ENCODE assay signal across 7 mouse cellular contexts in the genomic region with DNA sequence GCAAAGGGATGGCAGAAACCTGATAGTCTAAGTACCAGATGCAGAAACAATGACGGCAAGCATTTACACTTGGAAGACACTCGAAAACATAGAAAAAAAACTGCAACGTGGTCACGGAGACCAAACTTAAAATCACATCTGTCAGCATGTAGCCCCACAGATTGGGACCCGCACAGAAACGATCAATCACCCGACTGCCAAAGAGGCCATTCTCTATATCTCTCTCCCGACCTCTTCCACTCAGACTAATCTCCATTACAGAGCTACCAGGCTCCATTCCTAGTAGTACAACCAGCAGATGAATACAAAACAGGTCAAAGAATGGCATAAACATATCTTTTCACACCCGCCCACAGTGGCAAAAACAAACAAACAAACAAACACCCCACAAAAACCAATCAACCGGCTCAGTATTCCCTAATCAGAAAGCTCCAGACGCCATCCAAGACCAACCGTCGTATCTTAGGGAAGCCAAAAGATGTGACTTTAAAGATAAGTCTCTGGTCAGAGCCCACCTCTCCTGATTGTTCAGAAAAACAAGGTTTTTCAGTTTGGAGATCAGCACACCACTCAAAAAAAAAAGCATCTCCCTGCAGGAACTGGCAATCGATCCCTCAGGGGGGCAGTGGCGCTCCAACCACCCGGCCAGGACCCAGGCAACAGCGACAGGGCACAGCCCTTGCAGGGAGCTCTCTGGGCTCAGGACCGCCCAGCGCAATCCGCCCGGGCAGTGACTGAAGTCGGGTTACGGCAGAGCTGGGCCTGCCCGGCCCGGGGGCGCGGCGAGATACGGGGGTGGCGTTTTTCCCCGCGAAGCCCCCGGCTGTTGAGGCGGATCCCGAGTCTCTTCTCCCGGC. TPM values are rescaled to one million over a fixed set of nuclear protein-coding genes. Genes with fewer than 3 reads are reported as not detected.
DNase-seq lines count a peak whose midpoint lies in the region; ATAC-seq and TF ChIP-seq lines count a peak whose summit lies in the region.

No protein-coding gene starts in this region.

- TF ChIP-seq CTCF in bone marrow, adult 2 months (IDR thresholded peaks at IDR 0.05; ENCODE audit: control insufficient read depth, insufficient read depth, low read length) = no peak
- peak; percentile 40 for TF ChIP-seq CTCF in lung, postnatal 0 days (IDR thresholded peaks at IDR 0.05)

- 3% methylated on average over 36 of the region's 36 CpGs for WGBS in bone marrow, adult 2 months
- 0% methylated on average over 36 of the region's 36 CpGs for WGBS in lung, postnatal 0 days

- TF ChIP-seq EP300 in lung, postnatal 0 days (IDR thresholded peaks at IDR 0.05) = no peak

- H3K27ac ChIP-seq in bone marrow, adult 2 months (ENCODE audit: control insufficient read depth, insufficient read depth, low read depth, low read length, poor library complexity) = peak overlapping the region; percentile 83
- peak overlapping the region; percentile 89 for H3K27ac ChIP-seq in lung, postnatal 0 days (ENCODE audit: low read length)

- H3K9ac ChIP-seq in lung, postnatal 0 days (replicated peaks; ENCODE audit: low read depth) = peak overlapping the region; percentile 96

- H3K4me3 ChIP-seq in bone marrow, adult 2 months (replicated peaks; ENCODE audit: control insufficient read depth, low read depth, low read length) = peak overlapping the region; percentile 89
- H3K4me3 ChIP-seq in lung, postnatal 0 days (ENCODE audit: low read depth, low read length) = peak overlapping the region; percentile 93

- H3K36me3 ChIP-seq in lung, postnatal 0 days (ENCODE audit: insufficient read depth, low read length) = no peaks in the 10 kb centered on the region

- peak; percentile 17 for DNase-seq in MEL-GATA-1-ER (ENCODE audit: extremely low read depth, low read depth)
- DNase-seq in layer of hippocampus, postnatal 10 days (ENCODE audit: low spot score in 2 of 2) = peak; percentile 62 to 69
- peak; percentile 75 for DNase-seq in lung, postnatal 0 days (ENCODE audit: low spot score)
- DNase-seq in retina, postnatal 7 days (ENCODE audit: low read depth, low spot score) = peak; percentile 17

- H3K9me3 ChIP-seq in lung, postnatal 0 days (ENCODE audit: low read length) = no peaks in the 10 kb centered on the region

- peak; percentile 86 for ATAC-seq in erythroid progenitor cell, adult 5-6 weeks (replicated peaks; ENCODE audit: low FRiP score, poor library complexity, severe bottlenecking)
- ATAC-seq in hematopoietic stem cell, adult 5-6 weeks (replicated peaks in 1 of 2; ENCODE audit: insufficient read depth in 1 of 2, low FRiP score in 2 of 2, low TSS enrichment in 1 of 2, low read depth in 1 of 2, poor library complexity in 2 of 2, severe bottlenecking in 2 of 2) = peak; percentile 64 to 78
- peak; percentile 90 for ATAC-seq in lung, postnatal 0 days

- peak overlapping the region; percentile 72 for H3K4me2 ChIP-seq in lung, postnatal 0 days (replicated peaks; ENCODE audit: low read depth, low read length)

- peaks cover 2% of the 10 kb centered on the region for H3K4me1 ChIP-seq in bone marrow, adult 2 months (ENCODE audit: control insufficient read depth, insufficient read depth, low read length)
- peaks cover 14% of the 10 kb centered on the region; the same call in 1 of the 2 replicates for H3K4me1 ChIP-seq in lung, postnatal 0 days (ENCODE audit: insufficient read depth, low read depth, low read length)

- no peaks in the 10 kb centered on the region for H3K27me3 ChIP-seq in lung, postnatal 0 days (replicated peaks; ENCODE audit: insufficient read depth, low read length)

- no peak for TF ChIP-seq POLR2A in bone marrow, adult 2 months (IDR thresholded peaks at IDR 0.05; ENCODE audit: borderline replicate concordance, control insufficient read depth, low read depth, low read length)

RNA-seq across cellular contexts. Expression of a gene that starts 0.7 kb away (rescaled TPM):
- 10.4 and 16.9 TPM in 2 replicates for polyA plus RNA-seq in bone marrow, adult 2 months (2011; ENCODE audit: insufficient read depth, insufficient read length, low replicate concordance, missing spikeins)
- 17.7 and 31.9 TPM in 2 replicates for total RNA-seq in erythroid progenitor cell, adult 5-6 weeks (2015; ENCODE audit: low replicate concordance)
- 40.4 and 47.4 TPM in 2 replicates for total RNA-seq in erythroid progenitor cell, adult 5-6 weeks (2017; ENCODE audit: low replicate concordance)
- total RNA-seq in hematopoietic stem cell, adult 5-6 weeks (2017) = 45.5 and 45.9 TPM in 2 replicates
- total RNA-seq in layer of hippocampus, postnatal 10 days (2021) = 10 to 100 TPM; 31.5 to 31.8 TPM
- polyA plus RNA-seq in lung, postnatal 0 days (2015; fragmentation: Nextera tagmentation; extraction: Ambion mirVana) = 9.9 and 11.3 TPM in 2 replicates

Comparison
In these comparisons a context has a peak if more than half of its experiments do, and no peak if none do; other contexts are left out.
1. Peak in every context shown above with its lines: DNase-seq, ATAC-seq, H3K4me3 ChIP-seq and H3K27ac ChIP-seq.
2. DNase-seq: peak in every context shown above with its lines; median percentile 75 in lung, postnatal 0 days; 66 in layer of hippocampus, postnatal 10 days; 17 in MEL-GATA-1-ER; 17 in retina, postnatal 7 days.